Mouse (Mus musculus) mouse embryonic stem cell (cell line): ENCODE results near the gene Raph1.

Experiments
- in situ Hi-C, 2 experiments: fragments of 300-500 bp; cut with MboI; formaldehyde crosslinking; loops; 1 replicate in 1 of 2; 3 replicates in 1 of 2; pipeline ENCODE4 v1.14.3; 2019 to 2020; ENCODE audit warnings: low sequenced_read_pairs in 2 of 2, low pct_unique_long_range_greater_than_20kb in 1 of 2, mixed read lengths in 1 of 2; ENCODE audit not compliant: unreplicated experiment in 1 of 2

The Raph1 gene

DNA sequence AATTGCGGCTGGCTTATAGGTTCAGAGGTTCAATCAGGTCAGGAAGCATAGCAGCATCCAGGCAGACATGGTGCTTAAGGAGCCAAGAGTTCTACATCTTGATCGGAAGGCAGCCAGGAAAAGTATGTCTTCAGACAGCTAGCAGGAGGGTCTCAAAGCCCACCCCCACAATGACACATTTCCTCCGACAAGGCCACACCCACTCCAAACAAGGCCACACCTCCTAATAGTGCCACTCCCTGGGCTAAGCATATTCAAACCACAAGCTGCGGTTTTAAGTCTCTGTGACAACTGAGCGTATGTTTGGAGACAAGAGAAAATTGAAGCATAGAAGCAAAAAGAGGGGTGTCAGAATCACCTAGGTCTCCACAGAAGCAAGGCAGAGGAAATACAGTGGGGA, 2.3 kb upstream of the Raph1 start:
- in situ Hi-C loops: loop anchor here in 1 of 2 experiments (10.0 kb wide), 1 partner anchor 296 kb away; no protein-coding TSS in a partner anchor

DNA sequence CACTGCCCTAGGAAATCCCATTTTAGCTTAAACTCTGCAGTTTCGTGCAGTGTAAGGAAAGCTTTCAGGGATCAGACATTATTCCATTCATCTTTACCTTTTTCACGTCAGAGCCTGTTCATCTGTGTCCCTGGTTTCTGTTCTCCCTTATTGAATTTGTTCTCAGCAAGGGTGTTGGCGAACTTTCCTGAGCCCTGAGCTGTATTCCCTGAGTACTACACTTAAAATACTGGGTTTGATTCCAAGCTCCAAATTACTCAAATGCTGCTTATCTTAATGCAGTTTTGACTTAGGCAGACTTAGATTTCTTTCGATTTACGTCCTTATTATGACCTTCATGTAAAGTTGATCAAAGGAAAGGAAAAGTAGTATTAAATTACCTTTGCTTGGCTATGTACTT, 417 bp upstream of the Raph1 start:
- in situ Hi-C loops: loop anchor here in 1 of 2 experiments (10.0 kb wide), 1 partner anchor 297 kb away; no protein-coding TSS in a partner anchor

DNA sequence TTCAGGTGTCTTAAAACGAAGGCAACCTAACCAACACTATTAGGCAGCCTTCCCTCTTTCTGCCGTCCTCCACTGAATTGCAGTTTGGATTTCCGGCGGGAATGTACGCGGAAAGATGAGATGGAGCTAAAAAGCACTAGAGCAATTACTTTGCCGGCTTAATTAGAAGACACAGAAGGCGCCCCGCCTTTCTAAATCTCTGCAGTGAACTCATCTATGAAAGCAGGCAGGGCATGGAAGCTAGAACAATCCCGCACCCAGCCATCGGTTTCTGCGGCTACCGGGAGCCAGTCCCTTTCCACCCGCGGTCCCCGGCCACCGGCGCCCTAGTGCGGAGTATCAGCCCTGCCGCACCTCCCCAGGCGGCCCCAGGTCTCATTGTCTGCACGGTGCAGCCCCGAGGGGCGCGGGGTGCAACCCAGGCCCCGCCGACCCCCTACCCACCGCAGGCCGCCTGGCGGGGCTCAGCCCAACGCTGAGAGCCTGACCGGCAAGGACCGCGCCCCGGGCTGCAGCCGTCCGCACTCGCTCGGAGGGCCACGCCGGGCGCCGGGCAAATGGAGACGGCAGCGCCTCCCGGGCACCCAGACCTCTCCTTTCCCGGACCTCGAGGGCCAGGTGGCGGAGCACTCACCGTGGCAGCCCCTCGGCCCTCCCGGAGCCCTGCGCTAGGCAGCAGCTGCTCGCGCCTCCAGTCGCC, 823 bp downstream of the Raph1 start:
- in situ Hi-C loops: loop anchor here in 1 of 2 experiments (10.0 kb wide), 1 partner anchor 299 kb away; no protein-coding TSS in a partner anchor

DNA sequence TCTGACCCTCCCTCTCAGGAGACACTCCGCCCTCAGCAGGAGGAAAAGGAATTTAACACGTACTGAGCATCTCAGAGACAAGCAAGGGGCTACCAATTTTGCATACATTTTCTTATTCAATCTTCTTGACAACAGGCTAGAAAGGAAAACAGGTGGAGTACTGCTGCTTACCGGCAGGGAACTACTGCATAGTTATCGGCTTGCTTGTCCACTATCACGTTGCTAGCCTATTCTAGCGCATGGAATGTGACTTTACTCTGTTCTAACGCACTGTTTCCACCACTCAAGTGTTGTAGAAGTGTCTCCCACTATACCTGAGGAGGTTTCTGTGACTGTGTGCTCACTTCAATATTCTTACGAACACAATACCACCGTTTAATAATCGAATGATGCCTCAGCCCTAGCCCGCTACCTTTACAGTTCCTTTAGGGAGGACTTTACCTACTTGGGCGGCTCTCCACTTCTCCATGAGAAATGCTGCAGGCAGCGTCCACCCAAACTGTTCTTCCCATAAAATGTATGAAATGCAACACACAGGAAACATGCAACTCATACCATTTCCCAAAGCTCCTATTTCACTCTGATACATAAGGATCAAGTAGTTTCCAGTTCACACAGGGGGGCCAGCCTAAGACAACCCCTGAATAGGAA, 1.5 kb downstream of the Raph1 start:
- in situ Hi-C loops: loop anchor here in 1 of 2 experiments (10.0 kb wide), 1 partner anchor 299 kb away; no protein-coding TSS in a partner anchor

DNA sequence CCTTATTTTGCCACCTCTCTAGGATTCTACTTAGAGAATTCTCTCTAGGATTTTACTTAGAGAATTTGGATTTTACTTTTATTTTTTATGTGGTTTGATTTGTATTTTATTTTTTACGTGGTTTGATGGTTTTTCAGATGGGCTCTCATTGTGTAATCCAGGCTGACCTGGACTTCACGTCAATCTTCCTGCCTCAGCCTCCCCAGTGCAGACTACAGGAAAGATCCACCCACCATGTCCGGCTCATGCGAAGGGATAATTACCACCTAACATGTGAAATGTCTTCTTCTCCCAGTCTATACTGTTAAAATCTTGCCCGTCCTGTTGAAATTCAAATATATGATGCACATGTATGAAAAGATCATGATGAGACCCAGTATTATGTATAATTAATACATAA, 2.2 kb downstream of the Raph1 start:
- in situ Hi-C loops: loop anchor here in 1 of 2 experiments (10.0 kb wide), 1 partner anchor 300 kb away; no protein-coding TSS in a partner anchor

DNA sequence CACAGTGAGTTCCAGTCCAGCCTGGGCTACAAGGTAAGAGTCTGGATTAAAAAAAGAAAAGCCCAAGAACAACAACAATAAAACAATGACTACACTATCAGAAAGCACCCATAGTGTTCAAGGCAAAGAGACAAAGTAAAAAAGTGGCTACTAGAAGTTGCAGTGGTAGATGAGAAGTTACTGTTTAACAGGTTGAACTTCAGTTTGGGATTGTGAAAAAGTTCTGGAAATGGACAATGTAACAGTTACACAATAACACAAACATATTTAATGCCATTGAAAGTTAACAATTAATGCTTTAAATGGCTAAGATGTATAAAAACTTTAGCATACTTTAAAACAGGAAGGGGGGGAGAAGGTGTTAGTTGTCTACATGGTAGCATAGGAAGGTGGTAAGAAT, 3.9 kb downstream of the Raph1 start:
- in situ Hi-C loops: loop anchor here in 1 of 2 experiments (10.0 kb wide), 1 partner anchor 302 kb away; no protein-coding TSS in a partner anchor

DNA sequence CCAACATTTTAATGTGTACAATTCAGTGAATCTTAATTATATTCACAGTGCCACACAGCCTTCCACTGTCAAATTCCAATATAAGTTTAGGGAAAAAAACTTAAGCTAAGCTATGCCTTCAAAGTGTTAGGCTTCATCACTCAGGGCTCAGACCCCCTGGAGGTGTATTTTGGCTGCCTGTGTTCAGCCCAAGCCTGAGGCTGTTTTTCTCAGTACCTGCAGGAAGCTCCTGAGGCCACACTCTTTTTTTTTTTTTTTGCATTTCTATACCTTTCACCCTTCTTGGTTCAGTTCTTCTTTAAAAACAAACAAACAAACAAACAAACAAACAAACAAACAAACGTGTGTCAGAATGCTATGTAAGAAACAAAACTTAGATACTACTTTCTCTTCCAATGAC, 23.2 kb downstream of the Raph1 start:
- in situ Hi-C loops: no loop called here

DNA sequence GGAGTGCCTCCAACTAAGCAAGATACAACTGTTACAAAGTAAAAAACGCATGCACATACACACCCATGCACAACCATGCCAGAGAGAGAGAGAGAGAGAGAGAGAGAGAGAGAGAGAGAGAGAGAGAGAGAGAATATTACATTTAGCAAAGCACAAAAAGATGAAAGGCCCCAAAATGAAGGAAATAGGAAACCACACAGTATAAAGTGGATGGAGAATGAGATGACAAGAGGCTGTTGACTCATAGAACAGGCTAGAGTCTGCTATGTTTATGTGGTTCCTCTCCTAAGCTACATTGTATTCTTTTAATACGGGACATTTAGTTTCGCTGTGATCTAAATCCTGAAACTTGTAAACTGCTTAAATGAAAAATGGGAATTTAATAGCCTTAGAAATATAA, 27.6 kb downstream of the Raph1 start:
- in situ Hi-C loops: no loop called here

DNA sequence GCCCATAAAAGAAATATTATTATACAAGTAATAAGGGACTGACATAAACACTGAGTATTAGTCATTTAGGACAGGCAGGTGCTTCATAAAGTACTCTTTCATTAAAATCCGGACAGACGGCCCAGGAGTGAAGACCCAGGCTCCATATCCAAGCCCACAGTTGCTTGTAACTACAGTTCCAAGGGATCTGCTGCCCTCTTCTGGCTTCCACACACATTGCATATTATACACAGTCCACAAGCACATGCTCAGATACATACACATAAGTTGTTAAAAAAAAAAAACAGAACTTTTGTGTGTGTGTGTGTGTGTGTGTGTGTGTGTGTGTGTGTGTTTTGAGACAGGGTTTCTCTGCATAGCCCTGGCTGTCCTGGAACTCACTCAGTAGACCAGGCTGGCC, 32.0 kb downstream of the Raph1 start:
- in situ Hi-C loops: no loop called here

DNA sequence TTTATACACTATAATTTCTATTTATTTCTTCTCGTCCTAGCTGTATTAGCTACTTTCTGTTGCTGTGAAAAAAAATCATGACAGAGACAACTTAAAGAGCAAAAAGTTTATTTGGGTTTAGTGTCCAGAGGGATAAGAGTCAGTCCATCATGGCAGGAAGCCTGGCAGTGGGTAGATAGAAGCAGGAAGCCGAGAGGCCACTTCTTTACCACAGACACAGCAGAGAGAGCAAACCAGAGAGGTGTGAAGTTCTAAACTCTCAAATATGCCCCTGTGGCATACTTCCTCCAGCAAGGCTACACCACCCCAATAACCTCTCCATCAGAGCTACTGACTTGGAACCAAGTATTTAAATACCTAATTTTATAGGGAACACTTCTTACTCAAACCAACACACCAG, 36.3 kb downstream of the Raph1 start:
- in situ Hi-C loops: no loop called here

DNA sequence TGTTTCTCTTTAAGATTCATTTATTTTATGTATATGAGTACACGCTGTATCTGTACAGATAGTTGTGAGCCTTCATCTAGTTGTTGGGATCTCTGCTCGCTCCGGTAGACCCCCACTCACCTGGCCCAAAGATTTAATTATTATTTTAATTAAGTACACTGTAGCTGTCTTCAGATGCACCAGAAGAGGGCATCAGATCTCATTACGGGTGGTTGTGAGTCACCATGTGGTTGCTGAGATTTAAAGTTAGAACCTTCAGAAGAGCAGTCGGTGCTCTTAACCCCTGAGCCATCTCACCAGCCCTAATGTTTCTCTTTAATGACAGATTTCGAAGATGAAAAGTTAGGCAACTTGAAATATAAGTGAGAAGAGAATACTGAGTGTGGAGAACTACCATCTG, 36.8 kb downstream of the Raph1 start:
- in situ Hi-C loops: no loop called here

DNA sequence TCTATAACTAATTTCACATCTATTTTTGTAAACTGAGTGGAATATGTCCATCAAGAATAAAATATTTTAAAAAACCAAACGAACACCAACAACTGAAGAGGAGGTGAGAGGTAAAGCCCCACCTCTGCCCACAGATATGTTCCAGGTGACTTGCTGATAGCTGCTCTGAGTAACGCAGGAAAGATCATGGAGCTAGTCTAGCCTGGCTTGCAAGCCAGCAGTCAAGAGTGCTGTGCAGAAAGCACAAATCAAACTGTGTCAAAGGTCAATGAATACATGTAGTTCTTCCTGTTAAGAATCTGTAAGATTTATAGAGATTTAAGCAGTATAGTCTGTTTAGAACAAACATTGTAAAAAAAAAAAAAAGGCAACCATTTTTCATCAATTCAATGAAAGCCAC, 56.3 kb downstream of the Raph1 start:
- in situ Hi-C loops: no loop called here

DNA sequence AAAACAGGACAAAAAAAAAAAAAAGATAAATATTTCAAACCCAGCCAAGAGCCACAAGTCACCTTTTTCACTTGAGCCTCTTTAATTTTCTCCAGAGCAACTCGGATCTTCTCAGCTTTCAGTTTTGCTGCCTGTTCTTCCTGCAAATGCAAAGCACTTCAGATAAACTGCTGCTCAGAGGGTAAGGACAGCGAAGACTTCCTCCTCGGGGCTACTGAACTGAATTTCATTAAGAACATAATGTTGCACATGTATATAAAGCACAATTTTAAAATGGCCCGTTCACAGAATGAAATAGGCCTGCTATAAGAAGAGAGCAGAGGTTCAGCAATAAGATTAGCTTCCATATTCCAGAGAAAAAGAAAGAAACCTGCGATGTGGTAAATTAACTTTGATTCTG, 63.4 kb downstream of the Raph1 start:
- in situ Hi-C loops: no loop called here

DNA sequence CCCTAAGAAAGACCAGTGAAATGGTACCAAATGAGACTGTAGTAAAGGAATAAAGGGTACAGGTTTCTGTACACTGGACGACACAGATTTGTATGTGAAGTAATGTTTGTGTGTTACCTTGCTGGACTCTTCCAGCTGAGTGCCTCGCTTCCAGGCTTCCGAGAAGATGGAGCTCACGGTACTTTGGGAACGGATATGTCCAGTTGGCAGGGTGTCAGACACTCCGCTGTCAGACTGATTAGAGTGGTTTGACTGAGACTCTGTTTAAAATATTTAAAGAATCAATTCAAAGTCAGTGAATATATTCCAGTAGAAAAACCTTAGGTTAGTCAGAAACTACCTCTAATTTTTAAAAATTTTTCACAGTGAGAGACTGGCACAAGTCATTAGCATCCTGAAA, 73.5 kb downstream of the Raph1 start:
- in situ Hi-C loops: no loop called here

DNA sequence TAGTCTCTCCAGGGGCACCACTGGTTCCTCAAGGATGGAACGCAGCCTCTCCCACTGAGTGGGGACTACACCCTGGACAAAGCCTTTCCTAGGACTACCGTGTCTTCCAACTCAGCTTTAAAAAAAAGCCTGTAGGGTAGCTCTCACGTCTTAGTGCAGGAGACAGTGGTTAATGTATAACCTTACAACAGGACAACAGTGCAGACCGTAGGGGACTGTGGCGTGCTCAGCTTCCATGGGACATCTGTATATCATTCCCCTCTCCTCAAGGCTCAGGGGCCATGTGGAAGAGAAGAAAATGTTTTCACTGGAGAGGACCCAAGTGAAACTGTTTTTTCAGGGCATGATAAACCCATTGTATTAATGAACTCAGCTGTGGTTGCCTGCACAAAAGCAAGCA, 74.5 kb downstream of the Raph1 start:
- in situ Hi-C loops: no loop called here

DNA sequence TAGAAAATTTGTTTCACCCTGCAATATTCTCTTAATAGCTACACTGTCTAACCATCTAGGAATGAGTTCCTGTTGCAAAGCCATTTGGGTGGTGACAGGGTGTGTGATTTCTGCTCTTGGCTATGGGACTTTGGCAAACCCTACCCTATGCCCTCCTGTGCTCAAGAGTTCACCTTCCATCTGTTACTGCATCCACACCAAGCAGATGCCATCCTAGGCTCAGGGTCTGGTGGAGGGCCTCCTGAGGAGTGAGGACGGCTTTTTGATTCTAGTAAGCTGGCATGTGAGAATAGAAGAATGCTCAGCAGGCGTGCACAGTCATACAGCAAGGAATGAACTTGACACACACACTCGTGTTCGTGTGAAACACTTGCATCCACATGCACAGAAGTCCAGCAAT, 76.4 kb downstream of the Raph1 start:
- in situ Hi-C loops: no loop called here

DNA sequence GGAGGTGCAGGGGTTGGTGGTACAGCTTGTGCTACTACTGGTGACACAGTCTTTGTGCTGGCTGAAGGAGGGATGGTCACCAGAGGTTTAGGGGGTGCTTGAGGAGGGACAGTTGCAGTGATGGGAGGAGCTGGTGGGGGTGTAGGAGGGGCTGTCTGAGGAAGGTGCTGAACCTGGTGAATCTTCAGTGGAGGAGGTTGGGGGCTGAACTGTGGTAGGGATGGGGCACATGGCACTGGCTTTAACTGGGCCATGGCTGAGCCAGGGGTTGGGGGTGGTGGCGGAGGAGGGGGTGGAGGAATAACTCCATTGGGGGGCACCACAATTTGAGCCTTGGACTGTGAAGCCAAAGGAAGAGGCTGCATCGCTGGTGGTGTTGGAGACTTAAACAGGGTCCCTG, 77.2 kb downstream of the Raph1 start:
- in situ Hi-C loops: no loop called here

DNA sequence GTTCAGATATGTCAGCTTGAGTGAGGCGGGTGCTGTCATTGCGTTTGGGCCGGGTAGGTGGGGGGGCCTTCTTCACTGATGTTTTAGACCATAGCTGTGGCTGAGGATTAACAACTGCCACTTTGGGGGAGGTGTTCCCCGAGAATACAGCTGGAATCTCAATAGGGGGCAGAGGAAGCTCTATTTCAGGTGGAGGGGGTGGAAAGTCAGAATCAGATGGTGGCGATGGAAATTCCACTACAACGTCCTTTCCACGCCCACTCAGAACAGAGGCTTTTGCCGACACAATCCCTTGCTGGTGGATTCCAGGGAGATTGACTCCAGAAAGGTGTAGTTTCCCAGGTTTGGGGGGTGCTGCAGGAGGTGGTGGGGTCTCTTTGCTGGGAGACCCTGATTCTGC, 78.3 kb downstream of the Raph1 start:
- in situ Hi-C loops: no loop called here

DNA sequence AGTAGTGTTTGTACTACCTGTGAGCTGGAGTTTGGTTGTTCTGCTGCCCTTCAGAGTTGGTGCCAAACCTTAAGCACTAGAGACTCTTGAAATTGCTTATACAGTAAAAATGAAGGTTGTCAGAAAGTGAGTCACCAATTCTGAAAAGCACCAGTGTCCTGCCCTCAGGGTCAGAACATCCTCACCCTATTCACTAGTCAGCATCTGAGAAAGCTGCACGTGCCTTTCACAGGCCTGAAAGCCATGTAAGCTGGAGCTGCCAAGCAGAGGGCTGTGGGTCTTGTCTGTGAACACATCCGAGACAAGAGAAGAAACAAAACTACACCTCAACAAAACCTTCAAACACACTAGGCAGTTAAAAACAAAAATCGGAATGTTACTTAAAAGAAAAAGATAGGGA, 81.3 kb downstream of the Raph1 start:
- in situ Hi-C loops: no loop called here

DNA sequence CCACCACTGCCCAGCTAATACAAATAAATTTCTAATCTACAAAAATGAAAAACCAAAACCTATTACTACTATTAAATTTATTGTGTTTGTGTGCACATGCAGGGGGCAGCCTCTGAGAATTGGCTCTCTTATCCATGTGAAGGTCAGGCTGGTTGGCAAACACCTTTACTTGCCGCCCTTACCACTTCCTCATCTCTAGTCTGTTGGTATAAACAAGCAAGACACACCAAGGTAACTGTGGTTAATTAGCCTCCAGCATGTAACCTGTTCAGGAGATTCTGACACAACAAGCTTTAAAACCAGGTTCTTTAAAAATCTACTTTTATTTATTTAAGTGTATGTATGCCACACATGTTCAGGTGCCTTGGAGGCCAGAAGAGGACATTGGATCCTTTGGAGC, 84.0 kb downstream of the Raph1 start:
- in situ Hi-C loops: no loop called here
